In genomic region chr8:57320851-57321743, GRCm38 (mm10) we compare ENCODE assay signal across 8 mouse cellular contexts. TPM values are rescaled to one million over a fixed set of nuclear protein-coding genes. Genes with fewer than 3 reads are reported as not detected.
DNase-seq lines count a peak whose midpoint lies in the region; ATAC-seq and TF ChIP-seq lines count a peak whose summit lies in the region.

TSS of gene Hand2 (plus strand) at chr8:57320983.

- TF ChIP-seq CTCF in E14TG2a.4 (conservative IDR thresholded peaks at IDR 0.05; ENCODE audit: low read length), result no peak
- no peak for TF ChIP-seq CTCF in left cerebral cortex, adult 2 months (IDR thresholded peaks at IDR 0.05)

- intact Hi-C loops in left cerebral cortex, adult 2 months (cut with DNase I), result no loop called here

- H3K9ac ChIP-seq in forebrain, embryonic 16.5 days (replicated peaks; ENCODE audit: low read depth, low read length), result no peak within 1 kb of the TSS
- H3K9ac ChIP-seq in hindbrain, embryonic 15.5 days, result no peak within 1 kb of the TSS
- H3K9ac ChIP-seq in midbrain, embryonic 14.5 days (replicated peaks; ENCODE audit: low read length), result no peak within 1 kb of the TSS

- no peak within 1 kb of the TSS for H3K27ac ChIP-seq in forebrain, embryonic 16.5 days (ENCODE audit: low read length)
- H3K27ac ChIP-seq in hindbrain, embryonic 15.5 days (replicated peaks), result no peak within 1 kb of the TSS
- no peak within 1 kb of the TSS for H3K27ac ChIP-seq in midbrain, embryonic 14.5 days (replicated peaks; ENCODE audit: low read depth, low read length)
- H3K27ac ChIP-seq in left cerebral cortex, adult 2 months, result no peak within 1 kb of the TSS

- under 1% methylated on average over 81 of the region's 83 CpGs for WGBS in forebrain, embryonic 16.5 days
- under 1% methylated on average over 71 of the region's 83 CpGs for WGBS in hindbrain, embryonic 15.5 days
- under 1% methylated on average over 83 of the region's 83 CpGs for WGBS in midbrain, embryonic 14.5 days

- no peaks in the 10 kb centered on the region for H3K9me3 ChIP-seq in E14TG2a.4 (ENCODE audit: low read length)
- no peaks in the 10 kb centered on the region for H3K9me3 ChIP-seq in forebrain, embryonic 16.5 days (ENCODE audit: control insufficient read depth, low read length)
- no peaks in the 10 kb centered on the region for H3K9me3 ChIP-seq in hindbrain, embryonic 15.5 days
- H3K9me3 ChIP-seq in midbrain, embryonic 14.5 days (ENCODE audit: control insufficient read depth, low read length), result no peaks in the 10 kb centered on the region

- ATAC-seq in forebrain, embryonic 16.5 days, result peak; percentile 65
- ATAC-seq in hindbrain, embryonic 15.5 days (ENCODE audit: low FRiP score, low read depth), result 0 out of 2 replicates have a peak, but pooled peaks have one; percentile 31
- ATAC-seq in midbrain, embryonic 14.5 days (ENCODE audit: low FRiP score, low TSS enrichment), result peak; percentile 70
- no peak for ATAC-seq in CD4-positive, CD25-positive, alpha-beta regulatory T cell, adult 4 months

- peak; percentile 64 to 76 for DNase-seq in adrenal gland, adult (ENCODE audit: inconsistent age in 2 of 2, low spot score in 1 of 2)
- peak; percentile 59 for DNase-seq in midbrain, embryonic 14.5 days
- DNase-seq in T-cell, adult 2 months (ENCODE audit: low spot score), result no peak
- DNase-seq in left cerebral cortex, adult 2 months (ENCODE audit: extremely low spot score in 1 of 2, low spot score in 2 of 2), result no peak

- peaks cover 45% of the 10 kb centered on the region for H3K4me1 ChIP-seq in E14TG2a.4 (replicated peaks; ENCODE audit: low read depth, low read length)
- H3K4me1 ChIP-seq in forebrain, embryonic 16.5 days (replicated peaks; ENCODE audit: control insufficient read depth, insufficient read depth, low read length), result peaks cover 15% of the 10 kb centered on the region
- H3K4me1 ChIP-seq in hindbrain, embryonic 15.5 days (replicated peaks), result peaks cover 9% of the 10 kb centered on the region
- H3K4me1 ChIP-seq in midbrain, embryonic 14.5 days (ENCODE audit: control insufficient read depth, insufficient read depth, low read length), result peaks cover 9% of the 10 kb centered on the region

- no peaks in the 10 kb centered on the region for H3K36me3 ChIP-seq in E14TG2a.4 (ENCODE audit: insufficient read depth, low read length)
- H3K36me3 ChIP-seq in forebrain, embryonic 16.5 days (ENCODE audit: control insufficient read depth, insufficient read depth), result no peaks in the 10 kb centered on the region
- no peaks in the 10 kb centered on the region for H3K36me3 ChIP-seq in hindbrain, embryonic 15.5 days
- H3K36me3 ChIP-seq in midbrain, embryonic 14.5 days (ENCODE audit: control insufficient read depth, insufficient read depth, low read length), result no peaks in the 10 kb centered on the region

- peak within 1 kb of the TSS; percentile 46 for H3K4me2 ChIP-seq in forebrain, embryonic 16.5 days (ENCODE audit: low read length)
- peak within 1 kb of the TSS; percentile 45 for H3K4me2 ChIP-seq in hindbrain, embryonic 15.5 days
- peak within 1 kb of the TSS; percentile 52 for H3K4me2 ChIP-seq in midbrain, embryonic 14.5 days (ENCODE audit: low read length)

- peaks cover 90% of the 10 kb centered on the region for H3K27me3 ChIP-seq in E14TG2a.4 (ENCODE audit: insufficient read depth, low read length)
- H3K27me3 ChIP-seq in forebrain, embryonic 16.5 days (replicated peaks; ENCODE audit: control insufficient read depth, insufficient read depth, low read length), result peaks cover 74% of the 10 kb centered on the region
- peaks cover 74% of the 10 kb centered on the region for H3K27me3 ChIP-seq in hindbrain, embryonic 15.5 days
- peaks cover 96% of the 10 kb centered on the region for H3K27me3 ChIP-seq in midbrain, embryonic 14.5 days (ENCODE audit: control insufficient read depth, insufficient read depth, low read length)

- peak within 1 kb of the TSS; percentile 74 for H3K4me3 ChIP-seq in E14TG2a.4 (replicated peaks; ENCODE audit: low read length)
- peak within 1 kb of the TSS; percentile 25 for H3K4me3 ChIP-seq in forebrain, embryonic 16.5 days (replicated peaks; ENCODE audit: low read length)
- peak within 1 kb of the TSS; percentile 13 for H3K4me3 ChIP-seq in hindbrain, embryonic 15.5 days
- H3K4me3 ChIP-seq in midbrain, embryonic 14.5 days (replicated peaks; ENCODE audit: low read depth, low read length), result peak within 1 kb of the TSS; percentile 22
- H3K4me3 ChIP-seq in left cerebral cortex, adult 2 months, result no peak within 1 kb of the TSS

RNA-seq across cellular contexts. Expression of gene Hand2, which starts in this region (rescaled TPM):
- not detected in 2 replicates for polyA plus RNA-seq in forebrain, embryonic 16.5 days (2015; fragmentation: Nextera tagmentation; extraction: Ambion mirVana)
- polyA plus RNA-seq in hindbrain, embryonic 15.5 days (2015; fragmentation: Nextera tagmentation; extraction: Ambion mirVana), result not detected in 2 replicates
- not detected in 2 replicates for polyA plus RNA-seq in midbrain, embryonic 14.5 days (2014; fragmentation: Nextera tagmentation; extraction: Ambion mirVana)
- polyA plus RNA-seq in CD4-positive, CD25-positive, alpha-beta regulatory T cell, adult 4 months (2017; shearing (Covaris generic)), result not detected
- not detected for total RNA-seq in left cerebral cortex, adult 2 months (2021)

Comparison
In these comparisons a context has a peak if more than half of its experiments do, and no peak if none do; other contexts are left out.
1. Peak in ATAC-seq, H3K4me3 ChIP-seq and H3K4me2 ChIP-seq in forebrain, embryonic 16.5 days; RNA of the gene not detected or under 1 TPM.
2. Peak in ATAC-seq, H3K4me3 ChIP-seq and H3K4me2 ChIP-seq in hindbrain, embryonic 15.5 days; RNA of the gene not detected or under 1 TPM.
3. Peak in DNase-seq, ATAC-seq, H3K4me3 ChIP-seq and H3K4me2 ChIP-seq in midbrain, embryonic 14.5 days; RNA of the gene not detected or under 1 TPM.
4. DNase-seq: peak in adrenal gland, adult (2 of 2); none in T-cell, adult 2 months (single experiment) and left cerebral cortex, adult 2 months (0 of 2).
5. Peak in every context shown above with its lines, with median percentiles within 50 percentile points of each other: H3K4me2 ChIP-seq.